In genomic region chrX:139209829-139210225, GRCm38 (mm10) we compare ENCODE assay signal across 8 mouse cellular contexts. TPM values are rescaled to one million over a fixed set of nuclear protein-coding genes. Genes with fewer than 3 reads are reported as not detected.
DNase-seq lines count a peak whose midpoint lies in the region; ATAC-seq and TF ChIP-seq lines count a peak whose summit lies in the region.

Gene Mum1l1 (plus strand): TSS chrX:139210042.

- H3K9ac ChIP-seq in intestine, postnatal 0 days (ENCODE audit: low read depth, low read length): peak within 1 kb of the TSS; percentile 42
- H3K9ac ChIP-seq in liver, embryonic 12.5 days: peak within 1 kb of the TSS; percentile 62

- peak; percentile 43; the same call in 1 of the 2 replicates for ATAC-seq in intestine, postnatal 0 days
- peak; percentile 98 for ATAC-seq in liver, embryonic 12.5 days

- TF ChIP-seq CTCF in intestine, postnatal 0 days (IDR thresholded peaks at IDR 0.05; ENCODE audit: low read depth): no peak

- WGBS in intestine, postnatal 0 days: 19% methylated on average over 31 of the region's 31 CpGs
- WGBS in liver, embryonic 12.5 days (ENCODE audit: insufficient replicate concordance): 11% methylated on average over 29 of the region's 31 CpGs

- peak; percentile 12 for DNase-seq in layer of hippocampus, adult 11-12 months (ENCODE audit: low spot score)
- DNase-seq in layer of hippocampus, adult 9-10 months (ENCODE audit: low spot score): no peak
- DNase-seq in embryo, embryonic 9.5 days (ENCODE audit: extremely low spot score): peak; percentile 76
- DNase-seq in heart, adult 11 months: peak; percentile 96
- DNase-seq in neural tube, embryonic 10.5 days (ENCODE audit: extremely low spot score, low spot score): peak; percentile 70
- peak; percentile 93 for DNase-seq in testis, postnatal 10 days (ENCODE audit: low spot score)

- no peaks in the 10 kb centered on the region for H3K9me3 ChIP-seq in intestine, postnatal 0 days (ENCODE audit: control insufficient read depth)
- H3K9me3 ChIP-seq in liver, embryonic 12.5 days (replicated peaks): no peaks in the 10 kb centered on the region

- H3K27me3 ChIP-seq in intestine, postnatal 0 days (replicated peaks; ENCODE audit: control insufficient read depth, insufficient read depth, low read length): no peaks in the 10 kb centered on the region
- H3K27me3 ChIP-seq in liver, embryonic 12.5 days (replicated peaks): 0 out of 2 replicates have a peak, but pooled peaks cover 5% of the 10 kb centered on the region

- no peaks in the 10 kb centered on the region for H3K4me1 ChIP-seq in intestine, postnatal 0 days (replicated peaks; ENCODE audit: control insufficient read depth, insufficient read depth, low read length)
- H3K4me1 ChIP-seq in liver, embryonic 12.5 days: no peaks in the 10 kb centered on the region

- peak within 1 kb of the TSS; percentile 67 for H3K4me2 ChIP-seq in intestine, postnatal 0 days (replicated peaks; ENCODE audit: low read depth)
- peak within 1 kb of the TSS; percentile 72 for H3K4me2 ChIP-seq in liver, embryonic 12.5 days

- H3K27ac ChIP-seq in intestine, postnatal 0 days (ENCODE audit: low read depth, low read length): no peak within 1 kb of the TSS
- H3K27ac ChIP-seq in liver, embryonic 12.5 days: no peak within 1 kb of the TSS

- no peaks in the 10 kb centered on the region for H3K36me3 ChIP-seq in intestine, postnatal 0 days (ENCODE audit: control insufficient read depth, insufficient read depth)
- H3K36me3 ChIP-seq in liver, embryonic 12.5 days: no peaks in the 10 kb centered on the region

- peak within 1 kb of the TSS; percentile 40 for H3K4me3 ChIP-seq in intestine, postnatal 0 days (ENCODE audit: low read depth, low read length)
- peak within 1 kb of the TSS; percentile 52 for H3K4me3 ChIP-seq in liver, embryonic 12.5 days

RNA-seq across cellular contexts. Expression of gene Mum1l1, which starts in this region (rescaled TPM):
- polyA plus RNA-seq in intestine, postnatal 0 days (2015; fragmentation: Nextera tagmentation; extraction: Ambion mirVana): 2.3 and 3.5 TPM in 2 replicates
- 4.3 and 6.0 TPM in 2 replicates for polyA plus RNA-seq in liver, embryonic 12.5 days (2016; fragmentation: Nextera tagmentation; extraction: Ambion mirVana)
